Mouse (Mus musculus): ENCODE measurements around the gene Dmpk. TPM values are rescaled to one million over a fixed set of nuclear protein-coding genes. Genes with fewer than 3 reads are reported as not detected.

The Dmpk gene
- polyA plus RNA-seq, 1 experiment: 6.0 TPM

DNA sequence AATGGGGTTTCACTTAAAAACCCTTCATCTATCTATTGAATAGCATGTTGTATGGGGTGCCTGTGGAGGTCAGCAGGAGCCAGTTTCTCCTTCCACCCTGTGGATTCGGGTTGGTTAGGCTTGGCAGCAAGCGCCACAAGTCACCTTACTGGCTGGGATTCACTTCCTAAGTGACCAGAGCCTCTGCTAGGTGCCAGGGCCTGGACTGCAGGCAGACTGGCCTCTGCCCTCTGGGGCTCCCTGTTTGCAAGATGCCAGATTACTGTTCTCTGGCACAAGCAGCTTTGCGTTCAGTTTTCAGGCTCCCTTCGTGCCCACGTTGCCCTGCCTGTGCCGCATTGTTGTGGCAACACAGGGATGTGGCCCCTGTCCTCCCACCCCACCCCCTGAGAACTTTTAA is 41.1 kb downstream of the Dmpk start:
- Histone ChIP-seq H3K4me1 (ENCODE audit: control insufficient read depth) (peaks cover 21% of the 10 kb centered on the region), H3K36me3 (ENCODE audit: control insufficient read depth) (peaks cover 34% of the 10 kb centered on the region), H3K4me3 (replicated peaks) (no peak overlapping the region)

DNA sequence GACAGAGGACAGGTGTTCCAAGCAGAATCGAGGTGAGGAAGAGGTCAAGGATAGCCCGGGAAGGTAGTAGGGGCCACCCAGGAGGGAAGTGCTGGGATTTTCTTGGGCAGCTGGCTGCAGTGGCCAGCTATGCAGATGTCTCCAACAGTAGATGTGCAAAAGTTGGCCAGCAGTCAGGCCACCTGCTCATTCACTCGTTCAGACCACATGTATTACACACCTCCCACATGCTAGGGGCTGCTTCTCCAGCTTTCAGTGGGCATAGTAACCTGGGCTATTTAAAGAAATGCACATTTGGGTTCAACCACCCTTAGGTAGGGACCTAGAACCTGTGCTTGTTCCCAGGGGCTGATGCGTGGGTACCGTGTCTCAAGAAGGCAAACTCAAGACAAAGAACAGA is 44.1 kb downstream of the Dmpk start:
- H3K36me3 ChIP-seq (ENCODE audit: control insufficient read depth): peaks cover 37% of the 10 kb centered on the region
- no peaks in the 10 kb centered on the region for H3K9me3 ChIP-seq (ENCODE audit: control insufficient read depth, low read length)
- peaks cover 15% of the 10 kb centered on the region for H3K4me1 ChIP-seq (ENCODE audit: control insufficient read depth)
- H3K27me3 ChIP-seq (ENCODE audit: control insufficient read depth): no peaks in the 10 kb centered on the region
- no peak overlapping the region for H3K4me3 ChIP-seq (replicated peaks)
- TF ChIP-seq TAL1 (IDR thresholded peaks at IDR 0.05; ENCODE audit: low read length) (no peak), GATA1 (IDR thresholded peaks at IDR 0.05; ENCODE audit: low read length) (no peak)

More for the DNA sequence above, 41.1 kb downstream of the Dmpk start:
- no peaks in the 10 kb centered on the region for H3K27me3 ChIP-seq (ENCODE audit: control insufficient read depth)
- H3K9me3 ChIP-seq (ENCODE audit: control insufficient read depth, low read length): no peaks in the 10 kb centered on the region
- TF ChIP-seq TAL1 (IDR thresholded peaks at IDR 0.05; ENCODE audit: low read length) (no peak), GATA1 (IDR thresholded peaks at IDR 0.05; ENCODE audit: low read length) (no peak)

GRCm38 (mm10) chr7:19129396-19129795 is 45.7 kb downstream of the Dmpk start:
- Histone ChIP-seq H3K4me3 (replicated peaks) (no peak overlapping the region), H3K36me3 (ENCODE audit: control insufficient read depth) (peaks cover 42% of the 10 kb centered on the region), H3K9me3 (ENCODE audit: control insufficient read depth, low read length) (no peaks in the 10 kb centered on the region), H3K27me3 (ENCODE audit: control insufficient read depth) (no peaks in the 10 kb centered on the region), H3K4me1 (ENCODE audit: control insufficient read depth) (peaks cover 15% of the 10 kb centered on the region)
- TF ChIP-seq GATA1 (IDR thresholded peaks at IDR 0.05; ENCODE audit: low read length) (no peak), TAL1 (IDR thresholded peaks at IDR 0.05; ENCODE audit: low read length) (no peak)

DNA sequence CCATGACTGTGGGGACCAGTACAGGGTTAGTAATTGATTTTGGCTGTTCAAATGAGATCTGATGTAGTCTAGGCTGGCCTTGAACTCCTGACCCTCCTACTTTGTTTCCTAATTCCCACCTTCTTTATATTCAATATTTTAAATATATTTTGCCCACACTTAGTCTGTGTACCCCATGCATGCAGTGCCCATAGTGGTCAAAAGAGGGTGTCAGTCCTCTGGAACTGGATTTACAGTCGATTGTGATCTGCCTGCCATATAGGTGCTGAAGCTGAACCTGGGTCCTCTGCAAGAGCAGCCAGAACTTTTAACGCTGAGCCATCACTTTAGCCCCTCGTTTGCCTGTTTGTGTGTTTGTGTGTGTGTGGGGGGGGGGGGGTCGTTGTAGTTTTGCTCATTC is 47.0 kb downstream of the Dmpk start:
- no peak overlapping the region for H3K4me3 ChIP-seq (replicated peaks)
- TF ChIP-seq TAL1 (IDR thresholded peaks at IDR 0.05; ENCODE audit: low read length) (no peak), GATA1 (IDR thresholded peaks at IDR 0.05; ENCODE audit: low read length) (no peak)
- peaks cover 49% of the 10 kb centered on the region for H3K36me3 ChIP-seq (ENCODE audit: control insufficient read depth)
- no peaks in the 10 kb centered on the region for H3K27me3 ChIP-seq (ENCODE audit: control insufficient read depth)
- peaks cover 15% of the 10 kb centered on the region for H3K4me1 ChIP-seq (ENCODE audit: control insufficient read depth)
- no peaks in the 10 kb centered on the region for H3K9me3 ChIP-seq (ENCODE audit: control insufficient read depth, low read length)

DNA sequence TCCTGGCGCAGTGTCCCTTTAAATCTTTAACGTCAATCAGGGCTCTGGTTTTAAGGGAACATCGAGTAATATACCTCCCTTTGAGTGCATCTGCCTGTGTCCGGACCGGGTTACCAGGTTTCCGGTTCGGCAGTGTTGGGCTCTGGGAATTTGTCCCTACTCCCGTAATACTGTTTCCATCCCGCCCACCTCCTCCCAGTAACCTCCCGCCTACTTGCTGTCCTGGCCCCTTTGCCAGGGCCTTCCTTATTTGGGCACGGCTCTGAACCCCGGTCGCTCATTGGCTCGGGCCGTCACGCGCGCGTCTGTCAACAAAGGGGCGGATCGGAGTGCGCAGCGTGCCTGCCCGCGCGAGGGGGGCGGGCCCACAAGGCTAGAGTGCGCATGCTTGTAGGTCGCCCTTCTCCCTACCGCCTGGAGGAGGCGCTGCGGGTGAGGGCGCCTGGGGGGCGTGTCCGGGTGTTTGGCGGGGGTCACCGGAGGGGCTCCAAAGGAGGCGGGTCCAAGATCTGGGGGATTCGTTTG is 47.7 kb downstream of the Dmpk start:
- H3K4me1 ChIP-seq (ENCODE audit: control insufficient read depth): peaks cover 15% of the 10 kb centered on the region
- no peaks in the 10 kb centered on the region for H3K27me3 ChIP-seq (ENCODE audit: control insufficient read depth)

GRCm38 (mm10) chr7:19136168-19136567 is 52.5 kb downstream of the Dmpk start:
- Histone ChIP-seq H3K4me1 (ENCODE audit: control insufficient read depth) (peaks cover 11% of the 10 kb centered on the region), H3K36me3 (ENCODE audit: control insufficient read depth) (peaks cover 69% of the 10 kb centered on the region), H3K27me3 (ENCODE audit: control insufficient read depth) (no peaks in the 10 kb centered on the region), H3K9me3 (ENCODE audit: control insufficient read depth, low read length) (peaks cover 13% of the 10 kb centered on the region), H3K4me3 (replicated peaks) (no peak overlapping the region)
- no peak for TF ChIP-seq GATA1 (IDR thresholded peaks at IDR 0.05; ENCODE audit: low read length)
- TF ChIP-seq TAL1 (IDR thresholded peaks at IDR 0.05; ENCODE audit: low read length): no peak

More for the DNA sequence above, 47.7 kb downstream of the Dmpk start:
- TF ChIP-seq TAL1 (IDR thresholded peaks at IDR 0.05; ENCODE audit: low read length): no peak
- TF ChIP-seq GATA1 (IDR thresholded peaks at IDR 0.05; ENCODE audit: low read length): no peak
- Histone ChIP-seq H3K4me3 (replicated peaks) (peak overlapping the region; percentile 61), H3K9me3 (ENCODE audit: control insufficient read depth, low read length) (peaks cover 5% of the 10 kb centered on the region), H3K36me3 (ENCODE audit: control insufficient read depth) (peaks cover 50% of the 10 kb centered on the region)

DNA sequence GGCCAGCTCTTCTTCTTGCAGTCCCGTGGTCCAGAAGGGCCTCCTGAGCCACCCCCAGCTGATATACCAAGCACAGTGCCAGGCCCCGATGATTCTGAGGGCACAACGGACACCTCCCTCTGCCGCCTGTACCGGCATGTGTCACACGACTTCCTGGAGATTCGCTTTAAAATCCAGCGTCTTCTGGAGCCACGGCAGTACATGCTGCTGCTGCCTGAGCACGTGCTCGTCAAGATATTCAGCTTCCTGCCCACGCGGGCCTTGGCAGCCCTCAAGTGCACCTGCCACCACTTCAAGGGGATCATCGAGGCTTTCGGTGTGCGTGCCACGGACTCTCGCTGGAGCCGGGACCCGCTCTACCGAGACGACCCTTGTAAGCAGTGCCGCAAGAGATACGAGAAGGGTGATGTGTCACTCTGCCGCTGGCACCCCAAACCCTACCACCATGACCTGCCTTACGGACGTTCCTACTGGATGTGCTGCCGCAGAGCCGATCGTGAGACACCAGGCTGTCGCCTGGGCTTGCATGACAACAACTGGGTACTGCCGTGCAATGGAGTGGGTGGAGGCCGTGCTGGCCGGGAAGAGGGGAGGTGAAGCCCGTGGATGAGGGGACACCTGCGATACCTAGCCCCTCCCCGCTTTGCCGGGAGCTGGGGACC is 53.2 kb downstream of the Dmpk start:
- H3K9me3 ChIP-seq (ENCODE audit: control insufficient read depth, low read length): peaks cover 13% of the 10 kb centered on the region
- no peaks in the 10 kb centered on the region for H3K27me3 ChIP-seq (ENCODE audit: control insufficient read depth)
- H3K4me1 ChIP-seq (ENCODE audit: control insufficient read depth): peaks cover 5% of the 10 kb centered on the region
- peaks cover 70% of the 10 kb centered on the region for H3K36me3 ChIP-seq (ENCODE audit: control insufficient read depth)
- no peak overlapping the region for H3K4me3 ChIP-seq (replicated peaks)
- TF ChIP-seq GATA1 (IDR thresholded peaks at IDR 0.05; ENCODE audit: low read length) (no peak), TAL1 (IDR thresholded peaks at IDR 0.05; ENCODE audit: low read length) (no peak)

- Histone ChIP-seq H3K4me1 (ENCODE audit: control insufficient read depth) (0 out of 2 replicates have a peak, but pooled peaks cover 2% of the 10 kb centered on the region), H3K9me3 (ENCODE audit: control insufficient read depth, low read length) (peaks cover 13% of the 10 kb centered on the region), H3K36me3 (ENCODE audit: control insufficient read depth) (peaks cover 70% of the 10 kb centered on the region), H3K4me3 (replicated peaks) (no peak overlapping the region), H3K27me3 (ENCODE audit: control insufficient read depth) (no peaks in the 10 kb centered on the region)
- TF ChIP-seq GATA1 (IDR thresholded peaks at IDR 0.05; ENCODE audit: low read length) (no peak), TAL1 (IDR thresholded peaks at IDR 0.05; ENCODE audit: low read length) (no peak)
Observed at GRCm38 (mm10) chr7:19137380-19137779, 53.7 kb downstream of the Dmpk start.

Other genes with a start within 250 kb of the Dmpk start
- not detected in 2 replicates for gene Mill2, start 243.9 kb upstream of the Dmpk start, polyA plus RNA-seq (2012)
- 0.11 and 0.16 TPM in 2 replicates for gene Pglyrp1, start 212.5 kb upstream of the Dmpk start, polyA plus RNA-seq (2012)
- gene Ccdc61, start 173.4 kb upstream of the Dmpk start, polyA plus RNA-seq (2012): 3.1 and 4.5 TPM in 2 replicates
- not detected in 2 replicates for gene Nova2, start 158.0 kb upstream of the Dmpk start, polyA plus RNA-seq (2012)
- not detected in 2 replicates for gene Nanos2, start 96.4 kb upstream of the Dmpk start, polyA plus RNA-seq (2012)
- gene Mypop, start 92.6 kb upstream of the Dmpk start, polyA plus RNA-seq (2012): 0.02 TPM in 1 of 2 replicates, not detected in the other
- gene Irf2bp1, start 79.8 kb upstream of the Dmpk start, polyA plus RNA-seq (2012): 5.0 and 5.5 TPM in 2 replicates
- gene Foxa3, start 60.3 kb upstream of the Dmpk start, polyA plus RNA-seq (2012): 0.05 and 0.07 TPM in 2 replicates
- gene Sympk, start 59.5 kb upstream of the Dmpk start, polyA plus RNA-seq (2012): 21.6 and 22.6 TPM in 2 replicates
- gene Rsph6a, start 29.2 kb upstream of the Dmpk start, polyA plus RNA-seq (2012): 0.06 TPM in 1 of 2 replicates, not detected in the other
- gene Dmwd, start 7.6 kb upstream of the Dmpk start, polyA plus RNA-seq (2012): 8.5 and 10.2 TPM in 2 replicates
- gene Six5, start 10.7 kb downstream of the Dmpk start, polyA plus RNA-seq (2012): 0.23 and 0.34 TPM in 2 replicates
- gene Gm4969, start 34.5 kb downstream of the Dmpk start, polyA plus RNA-seq (2012): 0.05 TPM in 1 of 2 replicates, not detected in the other
- 1.9 TPM in 2 replicates for gene Fbxo46, start 36.0 kb downstream of the Dmpk start, polyA plus RNA-seq (2012)
- gene Qpctl, start 65.4 kb downstream of the Dmpk start, polyA plus RNA-seq (2012): 0.61 and 0.66 TPM in 2 replicates
- 9.5 and 12.3 TPM in 2 replicates for gene Snrpd2, start 65.9 kb downstream of the Dmpk start, polyA plus RNA-seq (2012)
- not detected in 2 replicates for gene Gipr, start 82.3 kb downstream of the Dmpk start, polyA plus RNA-seq (2012)
- gene Eml2, start 92.6 kb downstream of the Dmpk start, polyA plus RNA-seq (2012): 0.25 and 0.57 TPM in 2 replicates
- gene Gpr4, start 128.7 kb downstream of the Dmpk start, polyA plus RNA-seq (2012): not detected in 2 replicates
- gene Opa3, start 144.5 kb downstream of the Dmpk start, polyA plus RNA-seq (2012): 2.1 and 2.3 TPM in 2 replicates
- gene Vasp, start 188.0 kb downstream of the Dmpk start, polyA plus RNA-seq (2012): 17.7 TPM in 2 replicates
- gene Ppm1n, start 196.2 kb downstream of the Dmpk start, polyA plus RNA-seq (2012): not detected in 2 replicates
- 0.29 and 0.44 TPM in 2 replicates for gene Rtn2, start 198.8 kb downstream of the Dmpk start, polyA plus RNA-seq (2012)
- 7.8 and 8.8 TPM in 2 replicates for gene Fosb, start 226.2 kb downstream of the Dmpk start, polyA plus RNA-seq (2012)